Mouse (Mus musculus) myocyte (in vitro differentiated cells): ENCODE data around the gene Htr5a. TPM values are rescaled to one million over a fixed set of nuclear protein-coding genes. Genes with fewer than 3 reads are reported as not detected.

Source experiments
- H3K27me3 ChIP-seq: one replicate; pipeline ENCODE4 v1.6.1; 2011; ENCODE audit not compliant: control insufficient read depth, insufficient read depth, insufficient read length
- H3K36me3 ChIP-seq: one replicate; pipeline ENCODE4 v1.6.1; 2011; ENCODE audit not compliant: control insufficient read depth, insufficient read depth
- H3K4me2 ChIP-seq: one replicate; pipeline ENCODE4 v1.6.1; 2011; ENCODE audit warnings: low read depth, control low read depth
- H3K4me3 ChIP-seq: one replicate; pipeline ENCODE4 v1.5.1; 2011; ENCODE audit warnings: mild to moderate bottlenecking, control low read depth, moderate library complexity
- H3K79me2 ChIP-seq: one replicate; pipeline ENCODE4 v1.6.1; 2011; ENCODE audit not compliant: control insufficient read depth, insufficient read depth
- H3ac ChIP-seq: one replicate; pipeline ENCODE4 v1.6.1; 2011; ENCODE audit not compliant: control insufficient read depth, insufficient read length
- CEBPB ChIP-seq: IDR thresholded peaks from 2 replicates; pipeline ENCODE4 v1.6.1; 2011; ENCODE audit warnings: mild to moderate bottlenecking, moderate library complexity; ENCODE audit not compliant: poor library complexity, insufficient read depth, severe bottlenecking
- E2F4 ChIP-seq: IDR thresholded peaks from one replicate; pipeline ENCODE4 v1.6.1; 2011; ENCODE audit warnings: mild to moderate bottlenecking, control low read depth, moderate library complexity; ENCODE audit not compliant: insufficient read depth
- MAX ChIP-seq: IDR thresholded peaks from one replicate; pipeline ENCODE4 v1.6.1; 2011; ENCODE audit warnings: low read depth, mild to moderate bottlenecking, control low read depth
- MYOD1 ChIP-seq, 3 experiments: IDR thresholded peaks; one replicate each; pipeline ENCODE4 v1.6.1; 2011; ENCODE audit warnings: control low read depth in 2 of 3, low read depth in 2 of 3, mild to moderate bottlenecking in 2 of 3, moderate library complexity in 1 of 3; ENCODE audit not compliant: insufficient read length in 2 of 3, control insufficient read depth in 1 of 3
- MYOG ChIP-seq, 3 experiments: IDR thresholded peaks; one replicate each; pipeline ENCODE4 v1.6.1; 2011; ENCODE audit warnings: control low read depth in 2 of 3, low read depth in 2 of 3, mild to moderate bottlenecking in 2 of 3; ENCODE audit not compliant: insufficient read length in 2 of 3, control insufficient read depth in 1 of 3, insufficient read depth in 1 of 3
- POLR2A ChIP-seq: IDR thresholded peaks from one replicate; pipeline ENCODE4 v1.6.1; 2011; ENCODE audit warnings: low read depth, mild to moderate bottlenecking, control low read depth, moderate library complexity; ENCODE audit not compliant: insufficient read length
- POLR2AphosphoS2 ChIP-seq: IDR thresholded peaks from one replicate; pipeline ENCODE4 v1.6.1; 2011; ENCODE audit warnings: low read depth, control low read depth; ENCODE audit not compliant: insufficient read length
- REST ChIP-seq: IDR thresholded peaks from one replicate; pipeline ENCODE4 v1.6.1; 2011; ENCODE audit warnings: mild to moderate bottlenecking, control low read depth, moderate library complexity; ENCODE audit not compliant: insufficient read depth, insufficient read length
- SRF ChIP-seq: IDR thresholded peaks from one replicate; pipeline ENCODE4 v1.6.1; 2011; ENCODE audit warnings: low read depth; ENCODE audit not compliant: control insufficient read depth, insufficient read length
- TCF12 ChIP-seq: IDR thresholded peaks from one replicate; pipeline ENCODE4 v1.6.1; 2011; ENCODE audit warnings: mild to moderate bottlenecking, control low read depth; ENCODE audit not compliant: poor library complexity, insufficient read depth, severe bottlenecking
- TCF3 ChIP-seq: IDR thresholded peaks from one replicate; pipeline ENCODE4 v1.6.1; 2011; ENCODE audit warnings: low read depth, control low read depth; ENCODE audit not compliant: insufficient read length
- USF1 ChIP-seq: IDR thresholded peaks from one replicate; pipeline ENCODE4 v1.6.1; 2011; ENCODE audit warnings: low read depth, mild to moderate bottlenecking, control low read depth, moderate library complexity
- polyA plus RNA-seq: library from polyadenylated mRNA; unstranded; fragments of >200 nt; fragmentation: generic; extraction: Trizol; gene quantifications from one replicate; pipeline ENCODE4 v1.2.1, GENCODE M21; 2012; ENCODE audit warnings: missing spikeins

Gene Htr5a
- polyA plus RNA-seq, 1 experiment: not detected

DNA sequence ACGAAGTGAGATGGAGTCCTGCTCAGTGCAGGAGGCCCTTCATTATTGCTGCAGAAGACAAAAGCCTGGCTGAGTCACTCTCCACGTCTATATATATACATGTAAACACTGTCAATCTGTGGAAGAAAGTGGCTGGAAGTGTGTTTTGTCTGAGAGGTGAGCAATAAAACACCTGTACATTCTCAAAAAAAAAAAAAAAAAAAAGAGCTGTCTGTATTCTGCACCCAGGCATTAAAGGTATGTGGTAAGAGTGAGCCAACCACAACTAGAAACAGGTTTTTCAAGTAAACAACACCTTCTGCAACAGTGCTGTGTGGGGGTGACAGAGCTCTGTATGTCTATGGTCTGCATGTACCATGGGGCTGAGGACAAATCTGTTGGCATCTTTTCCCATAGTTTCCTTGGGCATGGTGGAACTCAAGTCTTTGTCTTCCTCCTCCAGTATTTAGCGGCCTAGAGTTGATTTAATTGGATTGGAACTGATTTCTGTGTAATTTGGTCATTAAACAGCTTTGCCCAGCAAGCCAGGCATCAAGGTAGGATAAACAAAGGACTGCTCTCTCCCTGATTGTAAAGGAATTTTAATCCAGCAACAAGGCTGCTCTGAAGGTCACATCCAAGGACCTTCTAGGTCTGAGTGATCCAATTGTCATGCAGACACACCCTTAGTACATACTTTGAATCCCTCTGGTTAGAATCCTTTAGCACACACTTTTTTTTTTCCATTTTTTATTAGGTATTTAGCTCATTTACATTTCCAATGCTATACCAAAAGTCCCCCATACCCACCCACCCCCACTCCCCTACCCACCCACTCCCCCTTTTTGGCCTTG, 22.9 kb upstream of the Htr5a start:
- no peak overlapping the region for H3K4me2 ChIP-seq
- H3K36me3 ChIP-seq: no peaks in the 10 kb centered on the region
- H3K79me2 ChIP-seq: no peaks in the 10 kb centered on the region
- TF ChIP-seq MYOD1 (IDR thresholded peaks at IDR 0.05; ENCODE audit: control insufficient read depth in 1 of 3, insufficient read length in 2 of 3, low read depth in 2 of 3): no peak
- H3ac ChIP-seq: no peak overlapping the region
- H3K27me3 ChIP-seq: no peaks in the 10 kb centered on the region
- no peak overlapping the region for H3K4me3 ChIP-seq

DNA sequence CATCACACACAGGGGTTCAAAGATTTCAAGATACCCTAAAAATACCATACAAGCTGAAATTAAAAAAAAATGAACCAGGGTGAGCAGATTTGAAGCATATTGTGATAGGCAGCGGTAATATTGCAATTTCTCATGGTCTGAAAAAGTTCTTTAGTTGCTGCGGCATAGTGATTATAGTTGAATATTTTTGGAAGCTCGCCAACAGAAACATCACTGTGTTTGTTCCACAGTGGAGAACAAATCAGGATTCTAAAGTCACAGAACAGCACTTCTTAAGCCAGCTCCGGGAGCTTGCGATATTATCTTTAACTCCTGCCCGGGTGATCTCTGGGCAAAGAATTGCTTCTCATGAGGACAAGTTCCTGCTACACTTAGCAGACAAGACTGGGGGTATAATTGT, 20.8 kb upstream of the Htr5a start:
- H3K36me3 ChIP-seq: no peaks in the 10 kb centered on the region
- no peak for TF ChIP-seq USF1
- no peak for TF ChIP-seq SRF
- TF ChIP-seq POLR2A: no peak
- no peak for TF ChIP-seq TCF12
- TF ChIP-seq TCF3: no peak
- no peak for TF ChIP-seq CEBPB
- no peaks in the 10 kb centered on the region for H3K79me2 ChIP-seq
- no peak overlapping the region for H3ac ChIP-seq
- no peak overlapping the region for H3K4me2 ChIP-seq
- no peak overlapping the region for H3K4me3 ChIP-seq
- no peaks in the 10 kb centered on the region for H3K27me3 ChIP-seq

DNA sequence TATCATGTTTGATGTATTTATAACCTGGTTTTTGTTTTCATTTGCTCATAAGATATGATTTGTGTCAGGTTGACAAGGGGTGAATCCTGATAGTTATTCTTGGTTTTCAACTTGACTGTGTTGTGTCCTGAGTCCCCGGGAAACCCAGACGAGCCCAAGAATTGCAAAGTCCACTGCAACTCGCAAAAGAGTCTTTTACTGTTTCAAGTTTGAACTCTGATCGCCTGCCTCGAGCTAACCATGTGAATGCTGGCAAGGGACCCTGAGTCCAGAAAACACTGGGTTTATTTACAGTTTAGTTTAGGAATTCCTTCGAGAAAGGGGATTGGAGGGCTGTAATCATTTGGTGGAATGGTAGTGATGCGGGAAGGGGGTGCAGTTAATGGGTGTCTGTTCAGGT, 14.0 kb upstream of the Htr5a start:
- H3K4me2 ChIP-seq: no peak overlapping the region
- no peaks in the 10 kb centered on the region for H3K79me2 ChIP-seq
- no peak overlapping the region for H3ac ChIP-seq
- H3K36me3 ChIP-seq: no peaks in the 10 kb centered on the region
- no peaks in the 10 kb centered on the region for H3K27me3 ChIP-seq
- no peak overlapping the region for H3K4me3 ChIP-seq
- TF ChIP-seq CEBPB (no peak), TCF3 (no peak), REST (no peak), USF1 (no peak), POLR2AphosphoS2 (no peak), TCF12 (no peak), MYOG (IDR thresholded peaks at IDR 0.05; ENCODE audit: control insufficient read depth in 1 of 3, insufficient read depth in 1 of 3, insufficient read length in 2 of 3, low read depth in 2 of 3) (no peak), E2F4 (no peak), POLR2A (no peak), MYOD1 (IDR thresholded peaks at IDR 0.05; ENCODE audit: control insufficient read depth in 1 of 3, insufficient read length in 2 of 3, low read depth in 2 of 3) (no peak), SRF (no peak), MAX (no peak)

DNA sequence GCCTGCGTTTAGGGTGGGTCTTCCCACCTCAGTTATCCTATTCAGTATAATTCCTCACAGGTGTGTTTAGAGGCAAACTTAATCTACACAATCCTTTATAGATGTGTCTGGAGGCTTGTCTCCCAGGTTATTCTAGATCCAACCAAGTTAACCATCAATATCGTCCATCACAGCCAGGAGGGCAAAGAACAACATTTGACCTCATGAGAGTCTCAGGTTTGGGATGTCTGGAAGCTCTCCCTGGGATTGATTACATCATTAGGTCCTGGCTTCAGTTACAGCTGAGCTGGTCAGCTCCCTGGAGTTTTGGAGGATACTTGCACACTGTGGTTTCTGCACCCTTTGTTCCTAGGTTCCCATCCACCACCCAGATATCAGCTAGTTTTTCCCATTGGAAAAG, 6.9 kb upstream of the Htr5a start:
- no peaks in the 10 kb centered on the region for H3K27me3 ChIP-seq
- H3ac ChIP-seq: no peak overlapping the region
- H3K4me3 ChIP-seq: no peak overlapping the region
- H3K4me2 ChIP-seq: no peak overlapping the region
- H3K36me3 ChIP-seq: no peaks in the 10 kb centered on the region
- no peaks in the 10 kb centered on the region for H3K79me2 ChIP-seq
- TF ChIP-seq E2F4 (no peak), POLR2A (no peak), REST (no peak), MYOD1 (IDR thresholded peaks at IDR 0.05; ENCODE audit: control insufficient read depth in 1 of 3, insufficient read length in 2 of 3, low read depth in 2 of 3) (no peak), TCF3 (no peak), TCF12 (no peak), USF1 (no peak), POLR2AphosphoS2 (no peak), CEBPB (no peak), MAX (no peak), MYOG (IDR thresholded peaks at IDR 0.05; ENCODE audit: control insufficient read depth in 1 of 3, insufficient read depth in 1 of 3, insufficient read length in 2 of 3, low read depth in 2 of 3) (no peak), SRF (no peak)

DNA sequence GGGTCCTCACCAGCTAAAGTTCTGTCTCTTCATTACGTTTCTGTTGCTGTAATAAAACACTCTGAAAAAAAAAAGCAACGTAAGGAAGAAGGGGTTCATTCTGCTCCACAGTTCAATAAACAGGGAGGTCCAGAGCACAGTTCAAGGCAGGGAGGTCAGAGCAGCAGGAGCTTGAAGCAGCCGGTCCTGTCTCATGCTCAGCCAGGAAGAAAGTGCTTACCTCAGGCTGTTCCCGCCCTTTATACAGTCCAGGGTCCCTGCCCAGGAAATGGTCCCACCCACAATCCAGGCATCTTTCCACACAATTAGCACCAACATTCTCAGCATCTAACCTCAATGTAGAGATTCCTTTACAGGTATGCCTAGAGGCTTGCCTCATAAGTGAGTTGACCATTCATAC, 3.9 kb upstream of the Htr5a start:
- H3ac ChIP-seq: no peak overlapping the region
- H3K79me2 ChIP-seq: no peaks in the 10 kb centered on the region
- no peak overlapping the region for H3K4me2 ChIP-seq
- no peaks in the 10 kb centered on the region for H3K27me3 ChIP-seq
- H3K36me3 ChIP-seq: no peaks in the 10 kb centered on the region
- TF ChIP-seq REST (no peak), POLR2AphosphoS2 (no peak), E2F4 (no peak), SRF (no peak)
- no peak overlapping the region for H3K4me3 ChIP-seq
